Mouse (Mus musculus) liver, embryonic 11.5 days (tissue): ENCODE data around the gene Fam131b. TPM values are rescaled to one million over a fixed set of nuclear protein-coding genes. Genes with fewer than 3 reads are reported as not detected.

ENCODE experiments used
- ATAC-seq: fragments of 200-750 bp; cut with Nextera tagmentation; replicated peaks from 2 replicates; pipeline ENCODE4 v1.8.0; 2017; ENCODE audit warnings: moderate number of reproducible peaks, mild to moderate bottlenecking, moderate TSS enrichment, moderate library complexity; ENCODE audit not compliant: low FRiP score
- DNase-seq: peaks from one replicate; pipeline ENCODE4 v3.0.0-alpha.2; 2017; ENCODE audit warnings: low spot score
- H3K27ac ChIP-seq: fragments of 300-500 bp; sonication (generic); 2 replicates; pipeline ENCODE4 v1.5.1; 2014; ENCODE audit warnings: mild to moderate bottlenecking, low read depth, low read length, control low read depth
- H3K27me3 ChIP-seq: fragments of 300-500 bp; sonication (generic); replicated peaks from 2 replicates; pipeline ENCODE4 v1.6.1; 2014; ENCODE audit warnings: low read length, mixed read lengths; ENCODE audit not compliant: control insufficient read depth, insufficient read depth
- H3K36me3 ChIP-seq: fragments of 300-500 bp; sonication (generic); 2 replicates; pipeline ENCODE4 v1.6.1; 2014; ENCODE audit warnings: mild to moderate bottlenecking, low read length, moderate library complexity, mixed read lengths; ENCODE audit not compliant: control insufficient read depth, insufficient read depth
- H3K4me1 ChIP-seq: fragments of 300-500 bp; sonication (generic); replicated peaks from 2 replicates; pipeline ENCODE4 v1.6.1; 2014; ENCODE audit warnings: low read length, mixed read lengths; ENCODE audit not compliant: control insufficient read depth, insufficient read depth
- H3K4me2 ChIP-seq: fragments of 300-500 bp; sonication (generic); 2 replicates; pipeline ENCODE4 v1.6.1; 2014; ENCODE audit warnings: mild to moderate bottlenecking, control low read depth, moderate library complexity
- H3K4me3 ChIP-seq: fragments of 300-500 bp; sonication (generic); 2 replicates; pipeline ENCODE4 v1.5.1; 2014; ENCODE audit warnings: low read depth, low read length, control low read depth
- H3K9ac ChIP-seq: fragments of 300-500 bp; sonication (generic); 2 replicates; pipeline ENCODE4 v1.6.1; 2014; ENCODE audit warnings: low read depth, low read length, control low read depth
- H3K9me3 ChIP-seq: fragments of 300-500 bp; sonication (generic); 2 replicates; pipeline ENCODE4 v1.6.1; 2016; ENCODE audit warnings: low read length, inconsistent platforms, mixed read lengths; ENCODE audit not compliant: control insufficient read depth
- WGBS: fragments of 180-500 bp; shearing (Covaris S2); extraction: QIAGEN DNeasy Blood & Tissue Kit; methylation state at CpG from one replicate; pipeline ENCODE4 v1.1.7; 2014; 5-methylcytosine and 5-hydroxymethylcytosine counted together
- polyA plus RNA-seq: library from polyadenylated mRNA; unstranded; fragments of >200 nt; fragmentation: Nextera tagmentation; extraction: Ambion mirVana; gene quantifications from 2 replicates; pipeline ENCODE4 v1.2.1, GENCODE M21; 2014

Fam131b gene
- polyA plus RNA-seq, 1 experiment from 2014 or later, result 0.08 TPM

DNA sequence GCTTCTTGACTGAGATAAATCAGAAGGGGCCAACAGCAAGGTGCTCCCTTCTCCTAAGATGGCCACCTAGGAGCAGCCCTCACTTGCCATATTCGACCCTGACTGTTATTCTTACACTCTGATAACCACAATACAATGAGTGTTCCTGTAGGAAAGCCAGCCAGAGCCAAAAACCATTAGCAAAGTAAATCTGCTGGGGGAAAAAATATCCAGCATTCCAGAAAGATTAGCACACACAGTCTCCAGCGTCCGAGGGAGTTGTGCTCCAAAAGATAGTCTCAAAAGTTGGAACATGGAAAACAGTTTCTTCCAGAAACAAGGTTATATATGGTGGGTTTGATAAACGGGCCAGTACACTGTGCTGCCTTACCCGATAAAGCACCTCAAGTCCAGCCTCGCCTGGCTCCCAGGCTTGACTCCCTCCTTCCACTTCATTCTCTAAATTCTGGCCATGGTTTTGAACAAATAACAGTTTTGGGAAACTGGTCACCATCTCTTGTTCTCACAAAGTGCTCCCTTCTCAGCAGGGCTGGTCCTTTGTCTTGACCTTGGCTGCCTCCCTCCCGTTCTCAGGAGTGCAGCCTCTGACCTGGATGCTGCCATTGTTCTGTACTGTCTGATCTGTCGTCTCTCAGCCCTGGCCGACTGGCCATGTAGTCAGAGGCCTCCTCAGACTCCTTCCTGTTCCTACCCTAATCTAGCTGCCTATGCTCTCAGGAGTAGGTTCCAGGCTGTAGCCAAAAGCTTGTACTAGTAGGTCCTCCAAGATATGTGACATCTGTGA is 35.1 kb upstream of the Fam131b start:
- Histone ChIP-seq H3K4me3 (no peak overlapping the region), H3K4me2 (no peak overlapping the region), H3K9me3 (no peaks in the 10 kb centered on the region), H3K27ac (peak overlapping the region; percentile 13; the same call in 1 of the 2 replicates), H3K36me3 (peaks cover 22% of the 10 kb centered on the region), H3K27me3 (no peaks in the 10 kb centered on the region), H3K9ac (no peak overlapping the region), H3K4me1 (peaks cover 16% of the 10 kb centered on the region)
- 65% methylated on average over 9 of the region's 9 CpGs for WGBS
- peak; percentile 24 for DNase-seq
- ATAC-seq, result no peak

DNA sequence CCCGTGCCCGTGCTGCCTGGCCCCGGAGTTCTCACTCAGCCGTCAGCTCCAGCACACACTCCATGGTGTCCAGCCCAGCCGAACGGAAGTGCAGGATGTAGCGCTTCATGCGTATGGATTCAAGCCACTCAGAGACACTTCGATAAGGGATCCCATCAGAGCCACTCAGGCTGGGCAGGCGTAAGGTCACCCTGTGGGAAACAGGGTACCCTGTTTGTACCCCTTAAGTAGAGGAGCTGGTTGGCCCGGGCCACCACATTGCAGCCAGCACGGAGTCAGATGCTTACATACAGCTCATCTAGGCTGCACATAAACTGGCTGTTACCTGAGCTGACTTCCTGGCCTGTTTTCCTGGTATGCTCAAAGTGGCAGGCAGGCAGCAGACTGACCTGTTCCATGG is 34.5 kb upstream of the Fam131b start:
- H3K27ac ChIP-seq, result no peak overlapping the region
- H3K9ac ChIP-seq, result no peak overlapping the region
- peaks cover 22% of the 10 kb centered on the region for H3K36me3 ChIP-seq
- H3K9me3 ChIP-seq, result no peaks in the 10 kb centered on the region
- H3K4me2 ChIP-seq, result no peak overlapping the region
- 94% methylated on average over 12 of the region's 12 CpGs for WGBS
- ATAC-seq (no peak), DNase-seq (peak; percentile 30)
- H3K4me1 ChIP-seq, result peaks cover 23% of the 10 kb centered on the region
- no peaks in the 10 kb centered on the region for H3K27me3 ChIP-seq
- H3K4me3 ChIP-seq, result no peak overlapping the region

DNA sequence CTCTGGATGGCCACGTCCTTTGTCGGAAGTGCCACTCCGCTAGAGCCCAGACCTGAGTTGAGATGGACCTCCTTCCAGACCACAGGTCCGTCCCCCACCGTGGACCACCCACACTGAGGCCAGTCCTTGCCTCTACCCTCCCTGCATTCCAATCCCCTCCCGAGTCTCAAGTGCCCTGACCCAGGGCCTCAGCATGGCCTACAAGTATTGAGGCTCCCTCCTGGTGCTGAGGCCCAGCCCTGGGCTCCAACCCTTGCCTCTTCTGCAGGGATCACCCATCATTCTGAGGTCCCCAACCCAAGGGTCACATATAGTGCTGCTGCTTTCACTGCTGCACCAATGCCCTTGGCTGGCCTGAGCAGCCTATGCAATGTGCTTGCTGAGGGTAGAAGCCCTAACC is 33.5 kb upstream of the Fam131b start:
- Histone ChIP-seq H3K36me3 (peaks cover 22% of the 10 kb centered on the region), H3K9ac (no peak overlapping the region), H3K9me3 (no peaks in the 10 kb centered on the region), H3K4me2 (no peak overlapping the region), H3K27me3 (no peaks in the 10 kb centered on the region), H3K4me3 (no peak overlapping the region), H3K4me1 (peaks cover 32% of the 10 kb centered on the region), H3K27ac (no peak overlapping the region)
- ATAC-seq, result no peak
- 76% methylated on average over 6 of the region's 6 CpGs for WGBS
- no peak for DNase-seq

DNA sequence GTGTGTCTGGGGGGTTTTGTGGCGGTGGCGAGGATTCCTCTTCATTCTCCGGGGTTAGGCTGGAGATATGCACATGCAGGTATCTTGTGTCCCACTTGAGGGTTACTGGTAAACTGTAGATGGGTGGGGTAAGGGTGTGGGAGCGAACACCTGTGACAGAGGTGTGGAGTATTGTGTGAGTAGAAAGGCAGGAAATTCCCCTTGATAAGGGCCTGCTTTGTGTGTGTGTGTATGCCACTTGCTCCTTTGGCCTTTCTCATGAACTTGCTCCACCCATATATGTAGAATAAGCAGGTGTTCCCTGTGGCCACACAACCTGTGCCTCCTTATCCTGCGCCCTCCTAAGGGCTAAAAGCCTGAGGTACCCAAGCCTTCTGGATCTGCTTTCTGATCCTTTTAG is 32.5 kb upstream of the Fam131b start:
- Histone ChIP-seq H3K4me2 (no peak overlapping the region), H3K4me3 (no peak overlapping the region), H3K4me1 (peaks cover 36% of the 10 kb centered on the region), H3K27me3 (no peaks in the 10 kb centered on the region), H3K27ac (no peak overlapping the region), H3K9me3 (no peaks in the 10 kb centered on the region), H3K9ac (no peak overlapping the region), H3K36me3 (peaks cover 22% of the 10 kb centered on the region)
- no peak for DNase-seq
- ATAC-seq, result no peak
- 94% methylated on average over 5 of the region's 5 CpGs for WGBS

DNA sequence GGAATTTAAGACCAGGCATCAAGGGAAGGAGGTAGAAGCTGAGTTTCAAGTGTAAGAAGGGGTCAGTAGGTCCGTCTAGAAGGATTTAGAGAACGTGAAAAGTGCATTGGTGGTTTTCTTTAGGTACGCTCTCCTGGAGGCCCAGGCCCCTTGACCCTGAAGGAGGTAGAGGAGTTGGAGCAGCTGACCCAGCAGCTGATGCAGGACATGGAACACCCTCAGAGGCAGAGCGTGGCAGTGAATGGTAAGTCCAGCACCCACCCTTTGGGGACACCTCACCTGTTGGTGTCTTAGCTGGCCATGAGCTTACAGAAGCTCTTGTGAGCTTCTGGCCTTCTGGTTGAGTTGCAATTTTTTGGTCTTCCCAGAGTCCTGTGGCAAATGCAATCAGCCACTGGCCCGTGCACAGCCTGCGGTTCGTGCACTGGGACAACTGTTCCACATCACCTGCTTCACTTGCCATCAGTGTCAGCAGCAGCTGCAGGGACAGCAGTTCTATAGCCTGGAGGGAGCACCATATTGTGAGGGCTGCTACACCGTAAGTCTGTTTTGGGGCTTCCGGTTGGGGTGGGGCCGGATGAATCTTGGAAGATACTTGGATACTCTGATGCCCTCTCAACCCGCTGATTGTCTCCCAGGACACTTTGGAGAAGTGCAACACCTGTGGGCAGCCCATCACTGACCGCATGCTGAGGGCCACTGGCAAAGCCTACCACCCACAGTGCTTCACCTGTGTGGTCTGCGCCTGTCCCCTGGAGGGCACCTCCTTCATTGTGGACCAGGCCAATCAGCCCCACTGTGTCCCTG is 31.6 kb upstream of the Fam131b start:
- no peak for ATAC-seq

DNA sequence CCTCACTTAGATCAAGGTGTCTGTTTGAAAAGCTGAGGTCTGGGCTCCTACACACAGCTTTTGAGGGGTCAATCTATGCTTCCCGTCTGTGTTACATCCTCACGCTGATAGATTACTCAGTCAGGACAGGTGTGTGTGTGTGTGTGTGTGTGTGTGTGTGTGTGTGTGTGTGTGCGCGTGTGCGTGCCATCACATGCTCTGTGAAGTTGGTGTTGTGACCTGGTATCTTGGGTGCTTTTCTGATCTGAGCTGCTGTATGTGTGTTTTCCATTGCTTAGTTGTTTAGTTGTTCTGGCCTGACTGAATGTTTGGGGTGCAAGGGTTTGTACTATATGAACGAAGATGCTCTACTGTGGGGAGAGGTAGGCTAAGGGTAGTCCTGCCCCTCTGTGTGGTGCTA is 30.9 kb upstream of the Fam131b start:
- H3K4me1 ChIP-seq, result peaks cover 48% of the 10 kb centered on the region
- no peak for ATAC-seq
- H3K4me3 ChIP-seq, result no peak overlapping the region
- no peak overlapping the region for H3K9ac ChIP-seq
- 90% methylated on average over 6 of the region's 6 CpGs for WGBS
- no peak for DNase-seq
- H3K9me3 ChIP-seq, result no peaks in the 10 kb centered on the region
- no peak overlapping the region for H3K27ac ChIP-seq
- no peaks in the 10 kb centered on the region for H3K27me3 ChIP-seq
- no peak overlapping the region for H3K4me2 ChIP-seq
- H3K36me3 ChIP-seq, result peaks cover 19% of the 10 kb centered on the region

More for the DNA sequence above, 31.6 kb upstream of the Fam131b start:
- Histone ChIP-seq H3K9me3 (no peaks in the 10 kb centered on the region), H3K27ac (no peak overlapping the region), H3K36me3 (peaks cover 19% of the 10 kb centered on the region), H3K9ac (no peak overlapping the region), H3K4me2 (no peak overlapping the region), H3K27me3 (no peaks in the 10 kb centered on the region), H3K4me1 (peaks cover 45% of the 10 kb centered on the region), H3K4me3 (no peak overlapping the region)
- DNase-seq, result no peak
- 90% methylated on average over 13 of the region's 13 CpGs for WGBS

DNA sequence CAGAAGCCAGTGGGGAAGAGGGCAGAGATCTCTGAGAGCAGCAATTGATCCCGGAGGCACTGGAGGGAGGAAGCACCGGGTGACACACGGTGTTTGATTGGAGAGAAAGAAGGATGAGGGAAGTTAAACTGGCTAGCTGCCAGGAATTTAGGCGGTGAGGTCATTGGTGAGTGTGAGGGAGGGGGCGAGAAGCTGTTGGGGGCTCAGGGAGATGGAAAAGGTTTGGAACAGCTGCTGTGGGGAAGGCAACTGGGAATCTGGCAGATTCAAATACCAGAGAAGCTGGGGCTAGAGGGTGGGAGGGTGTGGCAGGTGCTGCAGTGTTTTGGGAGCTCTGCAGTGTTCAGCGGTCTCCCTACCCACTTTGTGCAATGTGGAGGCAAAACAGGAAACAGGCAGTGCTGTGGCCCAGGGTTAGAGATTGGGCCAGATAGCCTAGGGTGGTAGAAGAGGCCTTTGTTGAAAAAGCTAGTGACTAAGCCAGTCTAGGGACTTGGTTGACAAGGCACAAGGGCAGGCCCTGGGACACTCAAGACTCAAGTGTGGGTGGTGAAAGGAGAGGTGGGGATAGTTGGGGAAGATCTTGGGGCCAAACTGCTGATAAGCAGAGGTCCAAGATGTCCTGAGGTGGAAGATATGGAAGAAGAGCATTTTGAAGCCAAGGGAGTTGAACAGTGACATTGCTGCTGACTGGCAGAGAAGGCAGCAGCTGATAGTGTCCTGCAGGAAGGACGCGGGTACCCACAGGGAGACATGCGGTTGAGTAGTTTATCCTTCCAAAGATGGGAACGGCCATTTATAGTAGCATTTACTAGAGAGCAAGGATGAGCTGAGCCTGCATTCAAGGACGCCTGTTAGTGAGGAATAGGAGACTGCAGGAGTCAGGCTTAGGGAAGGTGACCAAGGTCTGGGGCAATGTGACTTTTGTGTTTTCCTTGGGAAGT is 29.9 kb upstream of the Fam131b start:
- Histone ChIP-seq H3K9ac (no peak overlapping the region), H3K9me3 (no peaks in the 10 kb centered on the region), H3K4me3 (no peak overlapping the region; the same call in 1 of the 2 replicates), H3K27ac (peak overlapping the region; percentile 66; the same call in 1 of the 2 replicates), H3K4me2 (peak overlapping the region; percentile 90), H3K36me3 (peaks cover 19% of the 10 kb centered on the region), H3K4me1 (peaks cover 48% of the 10 kb centered on the region), H3K27me3 (no peaks in the 10 kb centered on the region)
- ATAC-seq, result no peak
- DNase-seq, result no peak
- 31% methylated on average over 11 of the region's 11 CpGs for WGBS

DNA sequence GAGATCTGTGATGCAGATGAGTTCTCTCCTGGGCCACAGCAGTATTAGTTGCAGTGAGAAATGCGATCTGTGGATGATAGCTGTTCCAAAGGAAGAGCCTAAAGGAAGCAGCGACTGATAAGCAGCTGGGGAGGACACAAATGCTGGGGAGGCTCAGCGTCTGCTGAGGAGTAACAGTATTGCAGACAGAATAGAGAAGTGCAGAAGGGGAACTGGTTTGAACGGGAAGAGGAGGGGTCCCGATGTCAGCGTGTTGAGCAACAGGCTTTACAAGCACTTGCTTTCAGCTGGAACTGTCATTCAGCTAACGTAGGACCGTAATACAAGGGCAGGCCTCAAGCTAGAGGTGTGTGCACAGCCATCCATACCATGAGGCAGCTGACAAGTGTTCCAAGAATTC is 28.7 kb upstream of the Fam131b start:
- WGBS, result 27% methylated on average over 8 of the region's 8 CpGs
- no peak for ATAC-seq
- Histone ChIP-seq H3K4me1 (peaks cover 48% of the 10 kb centered on the region), H3K4me3 (peak overlapping the region; percentile 10; the same call in 1 of the 2 replicates), H3K36me3 (peaks cover 19% of the 10 kb centered on the region), H3K27ac (peak overlapping the region; percentile 66), H3K4me2 (peak overlapping the region; percentile 90), H3K9me3 (no peaks in the 10 kb centered on the region), H3K27me3 (no peaks in the 10 kb centered on the region), H3K9ac (no peak overlapping the region)
- DNase-seq, result no peak
